ENCODE assay signal across 10 mouse cellular contexts in genomic region chr7:121392740-121392993, GRCm38 (mm10). TPM values are rescaled to one million over a fixed set of nuclear protein-coding genes. Genes with fewer than 3 reads are reported as not detected.
DNase-seq lines count a peak whose midpoint lies in the region; ATAC-seq and TF ChIP-seq lines count a peak whose summit lies in the region.
"Had no signal": no experiment of that assay in that cellular context is flagged by ENCODE, and none has a peak within 500 bp of the region (broad histone marks: within the 10 kb centered on the region; RNA-seq: fewer than 3 reads in every experiment).

No protein-coding gene starts in this region.

- H3K4me2 ChIP-seq in intestine, embryonic 16.5 days (ENCODE audit: low read depth, low read length) = peak overlapping the region; percentile 30; the same call in 1 of the 2 replicates
- peak overlapping the region; percentile 52 for H3K4me2 ChIP-seq in stomach, embryonic 15.5 days

- no peak for TF ChIP-seq CTCF in spleen, adult 2 months (IDR thresholded peaks at IDR 0.05; ENCODE audit: extremely low read depth, insufficient read depth, insufficient read length, insufficient replicate concordance)

- 6% methylated on average over 28 of the region's 28 CpGs for WGBS in spleen, adult 2 months
- 2% methylated on average over 28 of the region's 28 CpGs for WGBS in intestine, embryonic 16.5 days
- WGBS in stomach, embryonic 15.5 days = under 1% methylated on average over 28 of the region's 28 CpGs

- DNase-seq in embryo, embryonic 9.5 days (ENCODE audit: extremely low spot score) = peak; percentile 1
- no peak for DNase-seq in embryo, embryonic 11 days
- DNase-seq in spleen, adult 2 months (ENCODE audit: low read depth in 1 of 2, low spot score in 2 of 2) = no peak
- no peak for DNase-seq in spleen, postnatal 10 days (ENCODE audit: low spot score in 2 of 2)
- no peak for DNase-seq in spleen, postnatal 36 days (ENCODE audit: low spot score in 2 of 2)
- no peak for DNase-seq in thymus, postnatal 36 days

- H3K27ac ChIP-seq in spleen, adult 2 months (ENCODE audit: insufficient read depth, low read length) = no peak overlapping the region
- H3K27ac ChIP-seq in intestine, embryonic 16.5 days (ENCODE audit: low read length) = no peak overlapping the region
- H3K27ac ChIP-seq in stomach, embryonic 15.5 days = no peak overlapping the region
- H3K27ac ChIP-seq: liver, embryonic 14.5 days had no signal

- H3K4me1 ChIP-seq in spleen, adult 2 months (ENCODE audit: control insufficient read depth, insufficient read depth, insufficient read length) = no peaks in the 10 kb centered on the region
- peaks cover 4% of the 10 kb centered on the region; the same call in 1 of the 2 replicates for H3K4me1 ChIP-seq in intestine, embryonic 16.5 days (ENCODE audit: control insufficient read depth, insufficient read depth, low read length)
- H3K4me1 ChIP-seq in stomach, embryonic 15.5 days = peaks cover 6% of the 10 kb centered on the region; the same call in 1 of the 2 replicates

- no peak for TF ChIP-seq POLR2A in spleen, adult 2 months (IDR thresholded peaks at IDR 0.05; ENCODE audit: low read depth, low read length)

- no peak overlapping the region for H3K9ac ChIP-seq in intestine, embryonic 16.5 days (ENCODE audit: low read depth, low read length)
- no peak overlapping the region for H3K9ac ChIP-seq in stomach, embryonic 15.5 days
- H3K9ac ChIP-seq: liver, embryonic 14.5 days had no signal

- ATAC-seq in intestine, embryonic 16.5 days = no peak
- ATAC-seq in stomach, embryonic 15.5 days (ENCODE audit: insufficient read depth, low FRiP score, low read depth) = no peak

- H3K27me3 ChIP-seq in spleen, adult 2 months (ENCODE audit: control insufficient read depth, insufficient read depth, low read length) = peaks cover 14% of the 10 kb centered on the region
- H3K27me3 ChIP-seq in intestine, embryonic 16.5 days (replicated peaks; ENCODE audit: control insufficient read depth, insufficient read depth, low read length) = peaks cover 38% of the 10 kb centered on the region
- peaks cover 33% of the 10 kb centered on the region for H3K27me3 ChIP-seq in stomach, embryonic 15.5 days (replicated peaks)

- no peaks in the 10 kb centered on the region for H3K36me3 ChIP-seq in spleen, adult 2 months (ENCODE audit: control insufficient read depth, insufficient read depth, low read length)
- H3K36me3 ChIP-seq in intestine, embryonic 16.5 days (ENCODE audit: control insufficient read depth, insufficient read depth, low read length) = no peaks in the 10 kb centered on the region
- no peaks in the 10 kb centered on the region for H3K36me3 ChIP-seq in stomach, embryonic 15.5 days

- peak overlapping the region; percentile 1; the same call in 1 of the 2 replicates for H3K4me3 ChIP-seq in spleen, adult 2 months (ENCODE audit: extremely low read depth, insufficient read depth, insufficient read length)
- H3K4me3 ChIP-seq in intestine, embryonic 16.5 days (ENCODE audit: low read length) = peak overlapping the region; percentile 23
- H3K4me3 ChIP-seq in stomach, embryonic 15.5 days (replicated peaks) = peak overlapping the region; percentile 23

- H3K9me3 ChIP-seq in intestine, embryonic 16.5 days (ENCODE audit: control insufficient read depth, low read length) = no peaks in the 10 kb centered on the region
- H3K9me3 ChIP-seq in stomach, embryonic 15.5 days = no peaks in the 10 kb centered on the region

RNA-seq across cellular contexts. Expression of gene Hs3st2, which starts 1.0 kb away (rescaled TPM):
- 5.0 and 12.2 TPM in 2 replicates for polyA plus RNA-seq in spleen, adult 2 months (2012; rRNA removed)
- 0.87 and 0.92 TPM in 2 replicates for polyA plus RNA-seq in intestine, embryonic 16.5 days (2015; fragmentation: Nextera tagmentation; extraction: Ambion mirVana)
- 1.3 TPM in 2 replicates for polyA plus RNA-seq in stomach, embryonic 15.5 days (2015; fragmentation: Nextera tagmentation; extraction: Ambion mirVana)
- polyA plus RNA-seq: thymus, postnatal 0 days had no signal
